Mouse (Mus musculus) hindbrain, embryonic 10.5 days (tissue): ENCODE data around the gene Icmt. TPM values are rescaled to one million over a fixed set of nuclear protein-coding genes. Genes with fewer than 3 reads are reported as not detected.

Experiments
- DNase-seq: peaks from one replicate; pipeline ENCODE4 v3.0.0-alpha.2; 2017; ENCODE audit warnings: low spot score
- H3K27ac ChIP-seq: fragments of 300-500 bp; sonication (generic); 2 replicates; pipeline ENCODE4 v1.5.1; 2016; ENCODE audit warnings: mild to moderate bottlenecking, moderate library complexity
- H3K27me3 ChIP-seq: fragments of 300-500 bp; sonication (generic); 2 replicates; pipeline ENCODE4 v1.6.1; 2016; ENCODE audit warnings: mild to moderate bottlenecking; ENCODE audit not compliant: poor library complexity, insufficient read depth, severe bottlenecking
- H3K36me3 ChIP-seq: fragments of 300-500 bp; sonication (generic); 2 replicates; pipeline ENCODE4 v1.6.1; 2016; ENCODE audit warnings: mild to moderate bottlenecking, moderate library complexity
- H3K4me1 ChIP-seq: fragments of 300-500 bp; sonication (generic); replicated peaks from 2 replicates; pipeline ENCODE4 v1.6.1; 2016; ENCODE audit warnings: mild to moderate bottlenecking
- H3K4me3 ChIP-seq: fragments of 300-500 bp; sonication (generic); 2 replicates; pipeline ENCODE4 v1.5.1; 2016; ENCODE audit warnings: mild to moderate bottlenecking, moderate library complexity
- H3K9me3 ChIP-seq: fragments of 300-500 bp; sonication (generic); 2 replicates; pipeline ENCODE4 v1.6.1; 2016; ENCODE audit warnings: mild to moderate bottlenecking, moderate library complexity
- WGBS: fragments of 180-500 bp; shearing (Covaris S2); methylation state at CpG from one replicate; pipeline ENCODE4 v1.1.7; 2016; 5-methylcytosine and 5-hydroxymethylcytosine counted together
- polyA plus RNA-seq: library from polyadenylated mRNA; unstranded; fragments of >200 nt; fragmentation: Nextera tagmentation; extraction: Ambion mirVana; gene quantifications from 2 replicates; pipeline ENCODE4 v1.2.1, GENCODE M21; 2016

Gene Icmt
- polyA plus RNA-seq, 1 experiment from 2014 or later: 22.3 TPM

- peak; percentile 51 for DNase-seq
- H3K9me3 ChIP-seq: no peaks in the 10 kb centered on the region
- H3K4me3 ChIP-seq: peak overlapping the region; percentile 11
- WGBS: 17% methylated on average over 12 of the region's 12 CpGs
- no peaks in the 10 kb centered on the region for H3K36me3 ChIP-seq
- peaks cover 88% of the 10 kb centered on the region for H3K4me1 ChIP-seq
- H3K27ac ChIP-seq: peak overlapping the region; percentile 79
- peaks cover 90% of the 10 kb centered on the region for H3K27me3 ChIP-seq
Measured at GRCm38 (mm10) chr4:152292102-152292765, 4.8 kb upstream of the Icmt start.

- WGBS: 57% methylated on average over 10 of the region's 10 CpGs
- peaks cover 91% of the 10 kb centered on the region for H3K4me1 ChIP-seq
- peak; percentile 37 for DNase-seq
- peak overlapping the region; percentile 79; the same call in 1 of the 2 replicates for H3K27ac ChIP-seq
- H3K36me3 ChIP-seq: no peaks in the 10 kb centered on the region
- no peaks in the 10 kb centered on the region for H3K9me3 ChIP-seq
- H3K4me3 ChIP-seq: 0 out of 2 replicates have a peak overlapping the region, but pooled peaks have one; percentile 9
- peaks cover 80% of the 10 kb centered on the region for H3K27me3 ChIP-seq
Measured at GRCm38 (mm10) chr4:152294188-152294929, 2.7 kb upstream of the Icmt start.

- Histone ChIP-seq H3K36me3 (peaks cover 14% of the 10 kb centered on the region), H3K9me3 (no peaks in the 10 kb centered on the region), H3K4me3 (0 out of 2 replicates have a peak overlapping the region, but pooled peaks have one; percentile 2), H3K27ac (no peak overlapping the region), H3K27me3 (peaks cover 64% of the 10 kb centered on the region), H3K4me1 (peaks cover 78% of the 10 kb centered on the region)
- 50% methylated on average over 4 of the region's 4 CpGs for WGBS
- DNase-seq: no peak
Measured at GRCm38 (mm10) chr4:152295916-152296315, 1.1 kb upstream of the Icmt start.

GRCm38 (mm10) chr4:152296371-152296770 lies 656 bp upstream of the Icmt start:
- Histone ChIP-seq H3K27me3 (peaks cover 60% of the 10 kb centered on the region), H3K36me3 (peaks cover 19% of the 10 kb centered on the region), H3K27ac (no peak overlapping the region), H3K9me3 (no peaks in the 10 kb centered on the region), H3K4me3 (peak overlapping the region; percentile 98), H3K4me1 (peaks cover 74% of the 10 kb centered on the region)
- 21% methylated on average over 8 of the region's 8 CpGs for WGBS
- DNase-seq: no peak

- whole genome bisulfite sequencing: 85% methylated on average over 14 of the region's 14 CpGs
- Histone ChIP-seq H3K9me3 (no peaks in the 10 kb centered on the region), H3K27ac (no peak overlapping the region), H3K36me3 (peaks cover 43% of the 10 kb centered on the region), H3K4me1 (peaks cover 53% of the 10 kb centered on the region), H3K4me3 (peak overlapping the region; percentile 98; the same call in 1 of the 2 replicates), H3K27me3 (peaks cover 35% of the 10 kb centered on the region)
- no peak for DNase-seq
Measured at GRCm38 (mm10) chr4:152298836-152299235, 1.8 kb downstream of the Icmt start.

- WGBS: 96% methylated on average over 8 of the region's 8 CpGs
- no peak overlapping the region for H3K4me3 ChIP-seq
Measured at GRCm38 (mm10) chr4:152300375-152300774, 3.3 kb downstream of the Icmt start.

GRCm38 (mm10) chr4:152302012-152302411 lies 5.0 kb downstream of the Icmt start:
- WGBS: 71% methylated on average over 11 of the region's 11 CpGs
- Histone ChIP-seq H3K36me3 (peaks cover 60% of the 10 kb centered on the region), H3K4me1 (peaks cover 26% of the 10 kb centered on the region), H3K9me3 (no peaks in the 10 kb centered on the region), H3K4me3 (no peak overlapping the region), H3K27ac (no peak overlapping the region), H3K27me3 (peaks cover 10% of the 10 kb centered on the region)
- DNase-seq: no peak

More at GRCm38 (mm10) chr4:152300375-152300774, 3.3 kb downstream of the Icmt start:
- H3K27ac ChIP-seq: no peak overlapping the region
- no peaks in the 10 kb centered on the region for H3K9me3 ChIP-seq
- peaks cover 59% of the 10 kb centered on the region for H3K36me3 ChIP-seq
- peaks cover 20% of the 10 kb centered on the region for H3K27me3 ChIP-seq
- peaks cover 41% of the 10 kb centered on the region for H3K4me1 ChIP-seq
- DNase-seq: no peak

- no peak overlapping the region for H3K27ac ChIP-seq
- H3K4me3 ChIP-seq: no peak overlapping the region
- 92% methylated on average over 10 of the region's 10 CpGs for WGBS
- DNase-seq: no peak
- H3K36me3 ChIP-seq: peaks cover 68% of the 10 kb centered on the region
- peaks cover 8% of the 10 kb centered on the region for H3K27me3 ChIP-seq
- peaks cover 19% of the 10 kb centered on the region for H3K4me1 ChIP-seq
- no peaks in the 10 kb centered on the region for H3K9me3 ChIP-seq
Measured at GRCm38 (mm10) chr4:152303172-152303571, 6.1 kb downstream of the Icmt start.

- H3K4me1 ChIP-seq: peaks cover 10% of the 10 kb centered on the region; the same call in 1 of the 2 replicates
- 93% methylated on average over 6 of the region's 6 CpGs for WGBS
- H3K4me3 ChIP-seq: no peak overlapping the region
- no peak for DNase-seq
- no peak overlapping the region for H3K27ac ChIP-seq
- peaks cover 75% of the 10 kb centered on the region for H3K36me3 ChIP-seq
- H3K9me3 ChIP-seq: no peaks in the 10 kb centered on the region
- peaks cover 14% of the 10 kb centered on the region for H3K27me3 ChIP-seq
Measured at GRCm38 (mm10) chr4:152304685-152305084, 7.7 kb downstream of the Icmt start.

GRCm38 (mm10) chr4:152305991-152306390 lies 9.0 kb downstream of the Icmt start:
- Histone ChIP-seq H3K4me1 (peaks cover 8% of the 10 kb centered on the region; the same call in 1 of the 2 replicates), H3K4me3 (no peak overlapping the region), H3K9me3 (no peaks in the 10 kb centered on the region), H3K27ac (no peak overlapping the region), H3K36me3 (peaks cover 62% of the 10 kb centered on the region), H3K27me3 (peaks cover 27% of the 10 kb centered on the region)
- WGBS: 91% methylated on average over 6 of the region's 6 CpGs
- no peak for DNase-seq

- H3K27me3 ChIP-seq: peaks cover 42% of the 10 kb centered on the region
- H3K4me3 ChIP-seq: no peak overlapping the region
- peaks cover 16% of the 10 kb centered on the region; the same call in 1 of the 2 replicates for H3K4me1 ChIP-seq
- peaks cover 46% of the 10 kb centered on the region for H3K36me3 ChIP-seq
- no peak overlapping the region for H3K27ac ChIP-seq
- no peak for DNase-seq
- no peaks in the 10 kb centered on the region for H3K9me3 ChIP-seq
- WGBS: 77% methylated on average over 9 of the region's 9 CpGs
Measured at GRCm38 (mm10) chr4:152307542-152307941, 10.5 kb downstream of the Icmt start.

GRCm38 (mm10) chr4:152312186-152312585 lies 15.2 kb downstream of the Icmt start:
- WGBS: 5% methylated on average over 14 of the region's 14 CpGs
- H3K27ac ChIP-seq: no peak overlapping the region
- peak overlapping the region; percentile 45 for H3K4me3 ChIP-seq
- peaks cover 48% of the 10 kb centered on the region for H3K4me1 ChIP-seq
- H3K36me3 ChIP-seq: peaks cover 16% of the 10 kb centered on the region
- no peak for DNase-seq
- H3K27me3 ChIP-seq: peaks cover 89% of the 10 kb centered on the region
- H3K9me3 ChIP-seq: no peaks in the 10 kb centered on the region

- WGBS: under 1% methylated on average over 29 of the region's 29 CpGs
Measured at GRCm38 (mm10) chr4:152313211-152313632, 16.2 kb downstream of the Icmt start.

More at GRCm38 (mm10) chr4:152313211-152313632, 16.2 kb downstream of the Icmt start:
- DNase-seq: peak; percentile 51
- Histone ChIP-seq H3K9me3 (no peaks in the 10 kb centered on the region), H3K27me3 (peaks cover 99% of the 10 kb centered on the region), H3K4me3 (peak overlapping the region; percentile 45), H3K36me3 (peaks cover 8% of the 10 kb centered on the region; the same call in 1 of the 2 replicates), H3K4me1 (peaks cover 52% of the 10 kb centered on the region), H3K27ac (no peak overlapping the region)
